Mouse (Mus musculus): Measurements from ENCODE around the gene Prcp. TPM values are rescaled to one million over a fixed set of nuclear protein-coding genes. Genes with fewer than 3 reads are reported as not detected.

Prcp gene
- total RNA-seq (2014; rRNA removed) (6.2 and 6.6 TPM in 2 replicates), polyA plus RNA-seq (2012; rRNA removed) (4.2 and 4.6 TPM in 2 replicates)

DNA sequence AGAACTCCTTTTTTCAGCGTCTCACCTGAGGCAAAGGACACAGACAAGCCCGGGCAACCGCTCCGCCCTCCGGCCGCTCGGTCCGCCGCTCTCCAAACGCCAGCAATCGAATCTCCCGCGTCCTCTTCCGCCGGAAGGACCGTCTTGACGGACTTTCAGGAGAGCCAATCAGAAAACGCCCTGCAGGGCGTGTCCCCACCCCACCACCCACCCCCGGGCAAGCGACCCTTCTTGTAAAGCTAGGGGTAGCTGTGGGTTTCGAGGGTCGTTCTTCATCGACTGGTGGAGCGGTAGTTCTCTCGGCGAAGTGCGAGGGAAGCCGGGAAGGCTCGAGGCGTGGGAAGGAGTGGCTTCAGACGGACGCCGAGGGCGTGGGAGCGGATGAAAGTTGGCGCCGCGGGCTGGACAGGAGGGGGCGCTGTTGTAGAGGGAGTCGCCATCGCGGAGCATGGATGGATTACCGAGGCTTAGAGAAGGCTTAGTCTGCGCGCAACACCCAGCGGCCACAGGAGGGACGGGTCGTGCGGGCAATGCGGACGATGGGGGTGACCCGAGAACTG lies at the start of gene Prcp, which contains the start of gene Ddias:
Prcp (plus strand) TSS at position 355 of the 560 bp plus-strand sequence.
Ddias (minus strand) TSS at position 132 of the 560 bp plus-strand sequence.
- TF ChIP-seq POLR2A (IDR thresholded peaks at IDR 0.05; ENCODE audit: extremely low read depth, insufficient read depth, low read length) = no peak
- peak; percentile 90 for TF ChIP-seq CTCF (IDR thresholded peaks at IDR 0.05; ENCODE audit: low read depth, low read length)
- H3K27me3 ChIP-seq (ENCODE audit: control insufficient read depth, insufficient read depth, low read length) = no peaks in the 10 kb centered on the region
- H3K9ac ChIP-seq (ENCODE audit: low read depth, low read length) = peak within 1 kb of the TSS; percentile 83
- H3K4me1 ChIP-seq (ENCODE audit: control insufficient read depth, insufficient read depth, low read length) = peaks cover 2% of the 10 kb centered on the region; the same call in 1 of the 2 replicates
- peak within 1 kb of the TSS; percentile 78 for H3K4me3 ChIP-seq (ENCODE audit: insufficient read depth, low read depth, low read length)
- no peaks in the 10 kb centered on the region for H3K36me3 ChIP-seq (ENCODE audit: control insufficient read depth, insufficient read depth, low read length)
- no peaks in the 10 kb centered on the region for H3K79me2 ChIP-seq (ENCODE audit: control insufficient read depth, insufficient read depth, low read length)
- WGBS = under 1% methylated on average over 53 of the region's 53 CpGs
- H3K27ac ChIP-seq (replicated peaks; ENCODE audit: insufficient read depth, low read depth, low read length) = peak within 1 kb of the TSS; percentile 69
- peak; percentile 83 for DNase-seq (ENCODE audit: extremely low read depth, low read depth, low spot score)

DNA sequence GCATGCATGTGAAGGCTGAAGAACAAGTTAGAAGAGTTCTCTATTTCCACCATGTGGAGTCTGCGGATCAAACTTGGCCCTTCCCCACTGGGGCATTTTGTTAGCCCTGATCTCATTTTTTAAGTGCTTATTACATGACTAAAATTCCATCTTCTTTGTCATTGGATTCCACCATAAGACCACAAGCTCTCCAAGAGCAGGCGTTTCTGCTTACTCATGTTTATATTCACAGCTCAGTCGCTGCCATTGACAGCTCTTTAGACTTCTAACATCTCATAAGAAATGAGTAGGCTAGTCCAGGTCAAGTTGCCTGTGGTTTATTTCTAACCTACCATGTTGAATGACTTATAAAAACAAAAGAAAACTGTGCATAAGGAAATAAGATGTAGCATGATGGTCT lies 48.0 kb upstream of the Prcp start:
- peaks cover 10% of the 10 kb centered on the region; the same call in 1 of the 2 replicates for H3K79me2 ChIP-seq (ENCODE audit: control insufficient read depth, insufficient read depth, low read length)
- no peak overlapping the region for H3K4me3 ChIP-seq (ENCODE audit: insufficient read depth, low read depth, low read length)
- H3K27ac ChIP-seq (replicated peaks; ENCODE audit: insufficient read depth, low read depth, low read length) = no peak overlapping the region
- peaks cover 4% of the 10 kb centered on the region; the same call in 1 of the 2 replicates for H3K4me1 ChIP-seq (ENCODE audit: control insufficient read depth, insufficient read depth, low read length)
- TF ChIP-seq POLR2A (IDR thresholded peaks at IDR 0.05; ENCODE audit: extremely low read depth, insufficient read depth, low read length) (no peak), CTCF (IDR thresholded peaks at IDR 0.05; ENCODE audit: low read depth, low read length) (no peak)
- WGBS = 93% methylated on average over 3 of the region's 3 CpGs
- H3K27me3 ChIP-seq (ENCODE audit: control insufficient read depth, insufficient read depth, low read length) = no peaks in the 10 kb centered on the region
- H3K9ac ChIP-seq (ENCODE audit: low read depth, low read length) = no peak overlapping the region
- H3K36me3 ChIP-seq (ENCODE audit: control insufficient read depth, insufficient read depth, low read length) = peaks cover 25% of the 10 kb centered on the region
- no peak for DNase-seq (ENCODE audit: extremely low read depth, low read depth, low spot score)

DNA sequence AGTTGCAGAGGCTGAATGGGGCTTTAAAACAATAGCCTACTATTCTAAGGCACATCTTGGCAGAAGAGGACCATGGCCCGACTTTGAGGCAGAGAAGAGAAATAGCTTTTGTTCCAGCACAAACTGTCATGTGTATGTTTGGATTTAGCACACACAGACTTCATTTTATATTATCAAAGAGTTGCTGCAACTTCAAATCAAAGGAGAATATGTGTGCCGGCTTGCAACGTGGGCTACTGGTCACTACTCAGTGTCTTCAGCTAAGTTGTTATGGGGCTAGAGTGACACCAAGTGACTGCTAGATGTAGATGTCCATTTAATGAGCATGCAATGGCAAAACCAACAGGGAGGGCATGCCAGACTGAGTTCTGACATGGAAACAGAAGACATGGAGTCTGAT lies 46.3 kb upstream of the Prcp start:
- Histone ChIP-seq H3K27me3 (ENCODE audit: control insufficient read depth, insufficient read depth, low read length) (no peaks in the 10 kb centered on the region), H3K4me1 (ENCODE audit: control insufficient read depth, insufficient read depth, low read length) (no peaks in the 10 kb centered on the region), H3K36me3 (ENCODE audit: control insufficient read depth, insufficient read depth, low read length) (peaks cover 29% of the 10 kb centered on the region), H3K9ac (ENCODE audit: low read depth, low read length) (no peak overlapping the region), H3K4me3 (ENCODE audit: insufficient read depth, low read depth, low read length) (no peak overlapping the region), H3K79me2 (ENCODE audit: control insufficient read depth, insufficient read depth, low read length) (peaks cover 4% of the 10 kb centered on the region; the same call in 1 of the 2 replicates), H3K27ac (replicated peaks; ENCODE audit: insufficient read depth, low read depth, low read length) (no peak overlapping the region)
- TF ChIP-seq CTCF (IDR thresholded peaks at IDR 0.05; ENCODE audit: low read depth, low read length) (no peak), POLR2A (IDR thresholded peaks at IDR 0.05; ENCODE audit: extremely low read depth, insufficient read depth, low read length) (no peak)
- 44% methylated on average over 3 of the region's 3 CpGs for WGBS
- peak; percentile 42 for DNase-seq (ENCODE audit: extremely low read depth, low read depth, low spot score)

DNA sequence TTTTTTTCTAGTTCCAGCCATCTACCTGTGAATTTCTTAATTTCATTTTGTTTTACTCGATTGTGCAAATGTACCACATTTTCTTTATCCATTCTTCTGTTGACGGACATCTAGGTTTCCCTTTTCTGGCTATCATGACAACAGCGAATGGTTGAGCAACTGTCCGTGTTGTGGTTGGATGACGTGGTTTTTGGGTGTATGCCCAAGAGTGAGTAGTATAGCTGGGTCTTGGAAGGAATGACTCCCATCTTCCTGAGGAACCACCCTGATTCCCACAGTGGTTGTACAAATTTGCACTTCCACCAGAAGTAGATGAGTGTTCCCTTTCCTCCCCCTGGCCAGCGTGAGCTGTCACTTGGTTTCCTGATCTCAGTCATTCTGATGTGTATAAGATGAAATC lies 41.9 kb upstream of the Prcp start:
- H3K4me1 ChIP-seq (ENCODE audit: control insufficient read depth, insufficient read depth, low read length) = no peaks in the 10 kb centered on the region
- peaks cover 23% of the 10 kb centered on the region for H3K36me3 ChIP-seq (ENCODE audit: control insufficient read depth, insufficient read depth, low read length)
- WGBS = 84% methylated on average over 6 of the region's 6 CpGs
- no peak overlapping the region for H3K9ac ChIP-seq (ENCODE audit: low read depth, low read length)
- H3K27me3 ChIP-seq (ENCODE audit: control insufficient read depth, insufficient read depth, low read length) = no peaks in the 10 kb centered on the region
- H3K27ac ChIP-seq (replicated peaks; ENCODE audit: insufficient read depth, low read depth, low read length) = no peak overlapping the region
- no peak for DNase-seq (ENCODE audit: extremely low read depth, low read depth, low spot score)
- TF ChIP-seq CTCF (IDR thresholded peaks at IDR 0.05; ENCODE audit: low read depth, low read length) (no peak), POLR2A (IDR thresholded peaks at IDR 0.05; ENCODE audit: extremely low read depth, insufficient read depth, low read length) (no peak)
- no peak overlapping the region for H3K4me3 ChIP-seq (ENCODE audit: insufficient read depth, low read depth, low read length)
- H3K79me2 ChIP-seq (ENCODE audit: control insufficient read depth, insufficient read depth, low read length) = no peaks in the 10 kb centered on the region; the same call in 1 of the 2 replicates

DNA sequence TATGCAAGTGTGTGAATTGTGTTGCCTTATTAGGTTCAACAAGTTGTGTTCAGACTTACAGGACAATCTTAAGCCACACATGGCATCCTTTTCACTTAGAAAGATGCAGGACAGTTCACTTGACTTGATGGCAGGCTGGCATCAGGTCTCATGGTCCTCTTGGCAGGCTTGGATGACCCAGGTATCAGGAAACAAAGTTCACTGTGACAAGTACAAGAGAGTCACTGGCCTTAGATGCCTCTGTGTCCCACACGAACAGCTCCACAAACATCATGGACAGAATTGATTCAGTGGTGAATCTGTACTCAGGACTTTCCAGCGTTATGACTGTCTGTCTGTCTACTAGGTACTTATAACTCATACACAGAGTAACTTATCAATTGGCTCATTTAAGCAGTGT lies 39.9 kb upstream of the Prcp start:
- no peak overlapping the region for H3K27ac ChIP-seq (replicated peaks; ENCODE audit: insufficient read depth, low read depth, low read length)
- H3K9ac ChIP-seq (ENCODE audit: low read depth, low read length) = no peak overlapping the region
- no peaks in the 10 kb centered on the region for H3K27me3 ChIP-seq (ENCODE audit: control insufficient read depth, insufficient read depth, low read length)
- DNase-seq (ENCODE audit: extremely low read depth, low read depth, low spot score) = peak; percentile 90
- WGBS = 19% methylated on average over 2 of the region's 2 CpGs
- H3K36me3 ChIP-seq (ENCODE audit: control insufficient read depth, insufficient read depth, low read length) = peaks cover 20% of the 10 kb centered on the region
- no peaks in the 10 kb centered on the region for H3K79me2 ChIP-seq (ENCODE audit: control insufficient read depth, insufficient read depth, low read length)
- TF ChIP-seq POLR2A (IDR thresholded peaks at IDR 0.05; ENCODE audit: extremely low read depth, insufficient read depth, low read length) (no peak), CTCF (IDR thresholded peaks at IDR 0.05; ENCODE audit: low read depth, low read length) (no peak)
- no peaks in the 10 kb centered on the region for H3K4me1 ChIP-seq (ENCODE audit: control insufficient read depth, insufficient read depth, low read length)
- no peak overlapping the region for H3K4me3 ChIP-seq (ENCODE audit: insufficient read depth, low read depth, low read length)

DNA sequence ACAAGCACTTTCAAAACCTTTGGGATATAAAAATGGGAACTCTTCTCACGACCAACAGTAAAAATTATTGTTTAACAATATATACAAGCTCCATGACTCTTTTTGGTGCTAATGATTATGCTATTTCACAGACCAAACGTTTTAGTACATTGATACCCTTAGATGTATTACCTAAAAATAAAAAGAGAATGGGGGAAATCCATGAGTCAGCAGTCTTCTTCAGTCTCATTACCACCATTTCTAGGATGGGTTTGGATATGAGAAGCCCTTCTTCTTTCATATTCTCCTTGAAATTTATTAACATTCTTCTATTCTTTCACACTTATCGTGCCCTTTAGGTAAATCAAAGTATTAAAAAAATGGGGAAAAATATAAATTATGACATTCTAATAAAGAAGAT lies 37.8 kb upstream of the Prcp start:
- no peak overlapping the region for H3K27ac ChIP-seq (replicated peaks; ENCODE audit: insufficient read depth, low read depth, low read length)
- H3K9ac ChIP-seq (ENCODE audit: low read depth, low read length) = no peak overlapping the region
- no peaks in the 10 kb centered on the region for H3K27me3 ChIP-seq (ENCODE audit: control insufficient read depth, insufficient read depth, low read length)
- peaks cover 17% of the 10 kb centered on the region for H3K36me3 ChIP-seq (ENCODE audit: control insufficient read depth, insufficient read depth, low read length)
- no peak for DNase-seq (ENCODE audit: extremely low read depth, low read depth, low spot score)
- H3K79me2 ChIP-seq (ENCODE audit: control insufficient read depth, insufficient read depth, low read length) = no peaks in the 10 kb centered on the region
- 85% methylated on average over 3 of the region's 3 CpGs for WGBS
- H3K4me1 ChIP-seq (ENCODE audit: control insufficient read depth, insufficient read depth, low read length) = no peaks in the 10 kb centered on the region
- H3K4me3 ChIP-seq (ENCODE audit: insufficient read depth, low read depth, low read length) = no peak overlapping the region
- TF ChIP-seq CTCF (IDR thresholded peaks at IDR 0.05; ENCODE audit: low read depth, low read length) (no peak), POLR2A (IDR thresholded peaks at IDR 0.05; ENCODE audit: extremely low read depth, insufficient read depth, low read length) (no peak)
